Mouse (Mus musculus): ENCODE results near the gene Srpk3. TPM values are rescaled to one million over a fixed set of nuclear protein-coding genes. Genes with fewer than 3 reads are reported as not detected.
"Not testable (repeated sequence)": the region's sequence is repeated elsewhere in the genome, so short reads cannot be mapped to it uniquely, and the experiment has no call there.

Srpk3 gene
- polyA plus RNA-seq (2014; fragmentation: Nextera tagmentation; extraction: Ambion mirVana) = 1.1 and 1.8 TPM in 2 replicates

GRCm38 (mm10) chrX:73774168-73774760, at the start of gene Srpk3:
Srpk3 (plus strand) TSS chrX:73774405.
- Histone ChIP-seq H3K4me2 (ENCODE audit: low read depth, low read length, severe bottlenecking) (no peak within 1 kb of the TSS), H3K9ac (ENCODE audit: low read length) (no peak within 1 kb of the TSS), H3K27ac (ENCODE audit: low read depth, low read length) (no peak within 1 kb of the TSS), H3K4me3 (ENCODE audit: low read depth, low read length) (no peak within 1 kb of the TSS), H3K4me1 (replicated peaks; ENCODE audit: control insufficient read depth, insufficient read depth, low read length) (no peaks in the 10 kb centered on the region), H3K9me3 (ENCODE audit: control insufficient read depth, low read length) (no peaks in the 10 kb centered on the region), H3K27me3 (ENCODE audit: control insufficient read depth, insufficient read depth, low read length) (no peaks in the 10 kb centered on the region), H3K36me3 (ENCODE audit: control insufficient read depth, insufficient read depth, low read length) (no peaks in the 10 kb centered on the region; the same call in 1 of the 2 replicates)
- DNase-seq (ENCODE audit: low spot score) (no peak), ATAC-seq (replicated peaks; ENCODE audit: low FRiP score) (no peak)
- 63% methylated on average over 9 of the region's 9 CpGs for WGBS

- WGBS = 59% methylated on average over 1 of the region's 1 CpGs
- H3K4me1 ChIP-seq (replicated peaks; ENCODE audit: control insufficient read depth, insufficient read depth, low read length) = no peaks in the 10 kb centered on the region
Measured at GRCm38 (mm10) chrX:73730908-73731307, 43.3 kb upstream of the Srpk3 start.

GRCm38 (mm10) chrX:73738155-73738554, 36.0 kb upstream of the Srpk3 start:
- H3K4me2 ChIP-seq (ENCODE audit: low read depth, low read length, severe bottlenecking) = no peak overlapping the region

More at GRCm38 (mm10) chrX:73730908-73731307, 43.3 kb upstream of the Srpk3 start:
- no peaks in the 10 kb centered on the region for H3K9me3 ChIP-seq (ENCODE audit: control insufficient read depth, low read length)
- H3K36me3 ChIP-seq (ENCODE audit: control insufficient read depth, insufficient read depth, low read length) = no peaks in the 10 kb centered on the region
- ATAC-seq (replicated peaks; ENCODE audit: low FRiP score) (no peak), DNase-seq (ENCODE audit: low spot score) (no peak)
- H3K27ac ChIP-seq (ENCODE audit: low read depth, low read length) = no peak overlapping the region
- H3K4me2 ChIP-seq (ENCODE audit: low read depth, low read length, severe bottlenecking) = no peak overlapping the region
- no peak overlapping the region for H3K9ac ChIP-seq (ENCODE audit: low read length)
- H3K27me3 ChIP-seq (ENCODE audit: control insufficient read depth, insufficient read depth, low read length) = no peaks in the 10 kb centered on the region
- H3K4me3 ChIP-seq (ENCODE audit: low read depth, low read length) = no peak overlapping the region

GRCm38 (mm10) chrX:73739151-73739550, 35.1 kb upstream of the Srpk3 start:
- Histone ChIP-seq H3K4me3 (ENCODE audit: low read depth, low read length) (no peak overlapping the region), H3K4me2 (ENCODE audit: low read depth, low read length, severe bottlenecking) (no peak overlapping the region), H3K9ac (ENCODE audit: low read length) (no peak overlapping the region), H3K9me3 (ENCODE audit: control insufficient read depth, low read length) (no peaks in the 10 kb centered on the region), H3K36me3 (ENCODE audit: control insufficient read depth, insufficient read depth, low read length) (no peaks in the 10 kb centered on the region), H3K27me3 (ENCODE audit: control insufficient read depth, insufficient read depth, low read length) (no peaks in the 10 kb centered on the region), H3K27ac (ENCODE audit: low read depth, low read length) (no peak overlapping the region), H3K4me1 (replicated peaks; ENCODE audit: control insufficient read depth, insufficient read depth, low read length) (no peaks in the 10 kb centered on the region)
- DNase-seq (ENCODE audit: low spot score) = no peak
- 63% methylated on average over 5 of the region's 5 CpGs for WGBS
- ATAC-seq (replicated peaks; ENCODE audit: low FRiP score) = no peak

More at GRCm38 (mm10) chrX:73738155-73738554, 36.0 kb upstream of the Srpk3 start:
- H3K9me3 ChIP-seq (ENCODE audit: control insufficient read depth, low read length) = no peaks in the 10 kb centered on the region
- no peak for DNase-seq (ENCODE audit: low spot score)
- no peaks in the 10 kb centered on the region for H3K36me3 ChIP-seq (ENCODE audit: control insufficient read depth, insufficient read depth, low read length)
- 63% methylated on average over 1 of the region's 1 CpGs for WGBS
- no peak overlapping the region for H3K27ac ChIP-seq (ENCODE audit: low read depth, low read length)
- H3K4me3 ChIP-seq (ENCODE audit: low read depth, low read length) = no peak overlapping the region
- no peak overlapping the region for H3K9ac ChIP-seq (ENCODE audit: low read length)
- H3K27me3 ChIP-seq (ENCODE audit: control insufficient read depth, insufficient read depth, low read length) = no peaks in the 10 kb centered on the region
- H3K4me1 ChIP-seq (replicated peaks; ENCODE audit: control insufficient read depth, insufficient read depth, low read length) = no peaks in the 10 kb centered on the region
- no peak for ATAC-seq (replicated peaks; ENCODE audit: low FRiP score)

- not testable (repeated sequence) for H3K27ac ChIP-seq (ENCODE audit: low read depth, low read length); H3K27me3 ChIP-seq (ENCODE audit: control insufficient read depth, insufficient read depth, low read length); ATAC-seq (replicated peaks; ENCODE audit: low FRiP score); DNase-seq (ENCODE audit: low spot score); H3K4me2 ChIP-seq (ENCODE audit: low read depth, low read length, severe bottlenecking); H3K9me3 ChIP-seq (ENCODE audit: control insufficient read depth, low read length); H3K4me3 ChIP-seq (ENCODE audit: low read depth, low read length); H3K36me3 ChIP-seq (ENCODE audit: control insufficient read depth, insufficient read depth, low read length); H3K4me1 ChIP-seq (replicated peaks; ENCODE audit: control insufficient read depth, insufficient read depth, low read length); H3K9ac ChIP-seq (ENCODE audit: low read length)
- WGBS = 97% methylated on average over 7 of the region's 7 CpGs
Measured at GRCm38 (mm10) chrX:73739841-73740240, 34.4 kb upstream of the Srpk3 start.

- Histone ChIP-seq H3K4me2 (ENCODE audit: low read depth, low read length, severe bottlenecking) (no peak overlapping the region), H3K36me3 (ENCODE audit: control insufficient read depth, insufficient read depth, low read length) (no peaks in the 10 kb centered on the region), H3K9ac (ENCODE audit: low read length) (no peak overlapping the region), H3K4me3 (ENCODE audit: low read depth, low read length) (no peak overlapping the region), H3K9me3 (ENCODE audit: control insufficient read depth, low read length) (no peaks in the 10 kb centered on the region), H3K4me1 (replicated peaks; ENCODE audit: control insufficient read depth, insufficient read depth, low read length) (no peaks in the 10 kb centered on the region), H3K27ac (ENCODE audit: low read depth, low read length) (no peak overlapping the region), H3K27me3 (ENCODE audit: control insufficient read depth, insufficient read depth, low read length) (no peaks in the 10 kb centered on the region)
- ATAC-seq (replicated peaks; ENCODE audit: low FRiP score) = no peak
- no peak for DNase-seq (ENCODE audit: low spot score)
- WGBS = 84% methylated on average over 1 of the region's 1 CpGs
Measured at GRCm38 (mm10) chrX:73744774-73745481, 29.3 kb upstream of the Srpk3 start.

- Histone ChIP-seq H3K9me3 (ENCODE audit: control insufficient read depth, low read length) (no peaks in the 10 kb centered on the region), H3K4me2 (ENCODE audit: low read depth, low read length, severe bottlenecking) (no peak overlapping the region), H3K27me3 (ENCODE audit: control insufficient read depth, insufficient read depth, low read length) (no peaks in the 10 kb centered on the region), H3K4me3 (ENCODE audit: low read depth, low read length) (no peak overlapping the region), H3K36me3 (ENCODE audit: control insufficient read depth, insufficient read depth, low read length) (no peaks in the 10 kb centered on the region), H3K9ac (ENCODE audit: low read length) (no peak overlapping the region), H3K4me1 (replicated peaks; ENCODE audit: control insufficient read depth, insufficient read depth, low read length) (no peaks in the 10 kb centered on the region), H3K27ac (ENCODE audit: low read depth, low read length) (no peak overlapping the region)
- WGBS = 85% methylated on average over 1 of the region's 1 CpGs
- no peak for ATAC-seq (replicated peaks; ENCODE audit: low FRiP score)
- no peak for DNase-seq (ENCODE audit: low spot score)
Measured at GRCm38 (mm10) chrX:73748977-73749376, 25.2 kb upstream of the Srpk3 start.

- no peaks in the 10 kb centered on the region for H3K36me3 ChIP-seq (ENCODE audit: control insufficient read depth, insufficient read depth, low read length)
Measured at GRCm38 (mm10) chrX:73756334-73757140, 17.7 kb upstream of the Srpk3 start, which contains the start of gene Plxnb3. Plxnb3 (plus strand) TSS chrX:73757090.

More at GRCm38 (mm10) chrX:73756334-73757140, 17.7 kb upstream of the Srpk3 start, which contains the start of gene Plxnb3:
- ATAC-seq (replicated peaks; ENCODE audit: low FRiP score) = no peak
- H3K27me3 ChIP-seq (ENCODE audit: control insufficient read depth, insufficient read depth, low read length) = no peaks in the 10 kb centered on the region; the same call in 1 of the 2 replicates
- no peak within 1 kb of the TSS for H3K4me3 ChIP-seq (ENCODE audit: low read depth, low read length)
- H3K27ac ChIP-seq (ENCODE audit: low read depth, low read length) = no peak within 1 kb of the TSS
- no peaks in the 10 kb centered on the region for H3K9me3 ChIP-seq (ENCODE audit: control insufficient read depth, low read length)
- no peak within 1 kb of the TSS for H3K4me2 ChIP-seq (ENCODE audit: low read depth, low read length, severe bottlenecking)
- WGBS = 57% methylated on average over 5 of the region's 5 CpGs
- H3K9ac ChIP-seq (ENCODE audit: low read length) = no peak within 1 kb of the TSS
- H3K4me1 ChIP-seq (replicated peaks; ENCODE audit: control insufficient read depth, insufficient read depth, low read length) = no peaks in the 10 kb centered on the region
- DNase-seq (ENCODE audit: low spot score) = no peak

Measured in forebrain, embryonic 11.5 days (tissue).